Mouse (Mus musculus) kidney, embryonic 16.5 days (tissue): ENCODE measurements around the gene Rprml. TPM values are rescaled to one million over a fixed set of nuclear protein-coding genes. Genes with fewer than 3 reads are reported as not detected.

Source experiments
- ATAC-seq: fragments of 200-750 bp; cut with Nextera tagmentation; 2 replicates; pipeline ENCODE4 v1.8.0; 2017; ENCODE audit warnings: moderate TSS enrichment; ENCODE audit not compliant: low FRiP score, low TSS enrichment
- H3K27ac ChIP-seq: fragments of 300-500 bp; sonication (generic); 2 replicates; pipeline ENCODE4 v1.5.1; 2014; ENCODE audit warnings: low read length
- H3K27me3 ChIP-seq: fragments of 300-500 bp; sonication (generic); 2 replicates; pipeline ENCODE4 v1.6.1; 2014; ENCODE audit warnings: low read length, control low read depth, mixed read lengths; ENCODE audit not compliant: insufficient read depth
- H3K36me3 ChIP-seq: fragments of 300-500 bp; sonication (generic); 2 replicates; pipeline ENCODE4 v1.6.1; 2014; ENCODE audit warnings: low read length, control low read depth, mixed read lengths; ENCODE audit not compliant: insufficient read depth
- H3K4me1 ChIP-seq: fragments of 300-500 bp; sonication (generic); 2 replicates; pipeline ENCODE4 v1.6.1; 2014; ENCODE audit warnings: low read length, control low read depth, mixed read lengths; ENCODE audit not compliant: insufficient read depth
- H3K4me2 ChIP-seq: fragments of 300-500 bp; sonication (generic); replicated peaks from 2 replicates; pipeline ENCODE4 v1.6.1; 2014; ENCODE audit warnings: low read depth, low read length
- H3K4me3 ChIP-seq: fragments of 300-500 bp; sonication (generic); 2 replicates; pipeline ENCODE4 v1.5.1; 2014; ENCODE audit warnings: mild to moderate bottlenecking, low read length
- H3K9ac ChIP-seq: fragments of 300-500 bp; sonication (generic); replicated peaks from 2 replicates; pipeline ENCODE4 v1.6.1; 2014; ENCODE audit warnings: low read length
- H3K9me3 ChIP-seq: fragments of 300-500 bp; sonication (generic); 2 replicates; pipeline ENCODE4 v1.6.1; 2016; ENCODE audit warnings: low read length, control low read depth
- WGBS: fragments of 180-500 bp; shearing (Covaris S2); extraction: QIAGEN DNeasy Blood & Tissue Kit; methylation state at CpG from one replicate; pipeline ENCODE4 v1.1.7; 2014; 5-methylcytosine and 5-hydroxymethylcytosine counted together
- polyA plus RNA-seq: library from polyadenylated mRNA; unstranded; fragments of >200 nt; fragmentation: Nextera tagmentation; extraction: Ambion mirVana; gene quantifications from 2 replicates; pipeline ENCODE4 v1.2.1, GENCODE M21; 2015

Gene Rprml
- polyA plus RNA-seq, 1 experiment from 2014 or later, result not detected

DNA sequence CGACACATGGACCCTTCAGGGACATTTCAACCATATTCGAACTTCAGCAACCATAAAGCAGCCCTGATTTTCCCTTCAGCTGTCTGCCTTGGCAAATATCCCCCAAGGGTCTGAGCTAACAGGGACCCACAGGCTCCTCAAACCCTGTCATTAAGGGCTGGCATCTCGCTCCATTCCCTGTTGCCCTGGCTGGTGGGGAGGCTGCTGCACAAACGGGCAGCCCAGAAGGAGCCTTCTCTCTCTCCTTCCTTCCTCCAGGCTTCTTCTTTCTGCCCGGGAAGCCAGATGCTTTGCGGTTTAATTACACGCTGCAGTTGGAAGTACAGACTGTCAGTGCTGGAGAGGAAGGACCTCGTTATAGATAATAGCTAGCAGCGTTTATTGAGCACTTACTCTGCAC, 6.2 kb upstream of the Rprml start:
- Histone ChIP-seq H3K27me3 (peaks cover 39% of the 10 kb centered on the region), H3K4me2 (no peak overlapping the region), H3K9me3 (peaks cover 4% of the 10 kb centered on the region; the same call in 1 of the 2 replicates), H3K9ac (no peak overlapping the region), H3K4me3 (no peak overlapping the region), H3K36me3 (no peaks in the 10 kb centered on the region), H3K27ac (no peak overlapping the region), H3K4me1 (peaks cover 6% of the 10 kb centered on the region; the same call in 1 of the 2 replicates)
- ATAC-seq, result no peak
- 69% methylated on average over 9 of the region's 9 CpGs for WGBS

GRCm38 (mm10) chr11:103645731-103646130, 3.6 kb upstream of the Rprml start:
- Histone ChIP-seq H3K27me3 (peaks cover 48% of the 10 kb centered on the region), H3K9me3 (peaks cover 4% of the 10 kb centered on the region; the same call in 1 of the 2 replicates), H3K4me3 (no peak overlapping the region), H3K4me1 (peaks cover 18% of the 10 kb centered on the region), H3K9ac (no peak overlapping the region), H3K27ac (no peak overlapping the region), H3K36me3 (no peaks in the 10 kb centered on the region), H3K4me2 (no peak overlapping the region)
- no peak for ATAC-seq
- WGBS, result 27% methylated on average over 8 of the region's 8 CpGs

GRCm38 (mm10) chr11:103646301-103646700, 3.1 kb upstream of the Rprml start:
- Histone ChIP-seq H3K27ac (no peak overlapping the region), H3K4me2 (no peak overlapping the region), H3K36me3 (no peaks in the 10 kb centered on the region), H3K4me3 (no peak overlapping the region), H3K9me3 (peaks cover 4% of the 10 kb centered on the region; the same call in 1 of the 2 replicates), H3K9ac (no peak overlapping the region), H3K27me3 (peaks cover 49% of the 10 kb centered on the region), H3K4me1 (peaks cover 18% of the 10 kb centered on the region)
- 63% methylated on average over 6 of the region's 6 CpGs for WGBS
- ATAC-seq, result no peak

- H3K9ac ChIP-seq, result no peak overlapping the region
- peaks cover 18% of the 10 kb centered on the region for H3K4me1 ChIP-seq
- H3K4me2 ChIP-seq, result no peak overlapping the region
- H3K36me3 ChIP-seq, result no peaks in the 10 kb centered on the region
- WGBS, result 11% methylated on average over 11 of the region's 11 CpGs
- H3K9me3 ChIP-seq, result peaks cover 4% of the 10 kb centered on the region; the same call in 1 of the 2 replicates
- ATAC-seq, result no peak
- H3K27me3 ChIP-seq, result peaks cover 66% of the 10 kb centered on the region
- H3K4me3 ChIP-seq, result no peak overlapping the region
- no peak overlapping the region for H3K27ac ChIP-seq
These were observed 1.3 kb upstream of the Rprml start for GRCm38 (mm10) chr11:103647921-103648620.

DNA sequence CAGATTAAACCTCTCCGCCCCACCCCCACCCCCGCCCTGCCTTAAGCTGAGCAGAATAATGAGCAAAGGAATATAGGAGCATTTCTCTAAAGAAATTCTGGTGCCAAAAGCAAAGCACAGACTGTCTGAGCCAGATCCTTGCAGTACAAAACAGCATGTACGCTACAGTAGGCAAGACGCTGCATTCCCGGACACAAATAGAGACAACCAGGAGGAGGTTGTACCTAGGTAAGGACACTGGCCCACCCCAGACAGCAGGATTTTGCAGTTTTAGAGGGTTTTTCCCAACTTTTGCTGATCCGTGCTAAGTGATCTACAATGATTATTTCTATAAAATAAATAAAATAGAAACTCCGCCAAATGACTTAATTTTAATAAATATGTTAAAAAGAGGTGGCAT, 714 bp upstream of the Rprml start:
- H3K27me3 ChIP-seq, result peaks cover 70% of the 10 kb centered on the region
- ATAC-seq, result no peak
- H3K4me1 ChIP-seq, result peaks cover 18% of the 10 kb centered on the region
- no peak overlapping the region for H3K9ac ChIP-seq
- 34% methylated on average over 7 of the region's 7 CpGs for WGBS
- H3K4me3 ChIP-seq, result no peak overlapping the region
- H3K9me3 ChIP-seq, result peaks cover 4% of the 10 kb centered on the region; the same call in 1 of the 2 replicates
- H3K27ac ChIP-seq, result no peak overlapping the region
- H3K36me3 ChIP-seq, result no peaks in the 10 kb centered on the region
- H3K4me2 ChIP-seq, result no peak overlapping the region

GRCm38 (mm10) chr11:103649983-103650493, 668 bp downstream of the Rprml start:
- WGBS, result under 1% methylated on average over 37 of the region's 37 CpGs
- Histone ChIP-seq H3K27me3 (peaks cover 76% of the 10 kb centered on the region), H3K9me3 (no peaks in the 10 kb centered on the region), H3K4me3 (peak overlapping the region; percentile 44), H3K4me2 (peak overlapping the region; percentile 56), H3K36me3 (no peaks in the 10 kb centered on the region), H3K9ac (no peak overlapping the region), H3K27ac (no peak overlapping the region), H3K4me1 (peaks cover 18% of the 10 kb centered on the region)
- ATAC-seq, result peak; percentile 15; the same call in 1 of the 2 replicates

GRCm38 (mm10) chr11:103651426-103651825, 2.1 kb downstream of the Rprml start:
- Histone ChIP-seq H3K27me3 (peaks cover 85% of the 10 kb centered on the region), H3K4me2 (no peak overlapping the region), H3K36me3 (no peaks in the 10 kb centered on the region), H3K9me3 (no peaks in the 10 kb centered on the region), H3K27ac (no peak overlapping the region), H3K4me1 (peaks cover 12% of the 10 kb centered on the region), H3K4me3 (no peak overlapping the region), H3K9ac (no peak overlapping the region)
- no peak for ATAC-seq
- 81% methylated on average over 6 of the region's 6 CpGs for WGBS

DNA sequence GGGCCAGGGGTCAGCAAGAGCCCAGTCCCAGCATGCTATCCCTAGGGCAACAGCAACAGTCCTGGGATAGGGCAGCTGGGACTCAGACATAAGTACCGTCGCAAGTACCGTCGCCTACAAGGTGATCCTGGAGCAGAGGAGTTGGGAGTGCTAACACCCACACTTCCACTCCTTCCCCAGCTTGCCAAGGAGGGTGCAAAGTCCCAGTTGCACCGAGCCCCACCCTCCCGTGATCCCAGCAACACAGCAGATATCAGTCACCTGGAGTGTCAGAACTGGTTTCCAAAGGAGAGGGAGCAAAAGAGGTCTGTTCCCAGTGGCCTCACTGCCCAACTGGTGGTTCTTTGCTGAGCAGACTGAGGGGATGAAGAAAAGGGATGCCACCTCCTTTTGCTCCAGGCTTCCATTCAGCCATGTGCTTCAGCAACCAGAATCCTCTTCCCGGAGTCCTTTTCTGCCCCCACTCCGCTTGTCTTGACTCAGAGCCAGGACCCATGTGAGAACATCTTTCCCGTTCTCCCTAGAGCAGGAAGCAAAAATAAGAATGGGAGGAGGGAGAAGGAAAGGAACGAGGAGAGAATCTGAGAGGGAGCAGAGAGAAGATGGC, 4.1 kb downstream of the Rprml start:
- peaks cover 66% of the 10 kb centered on the region for H3K27me3 ChIP-seq
- WGBS, result 71% methylated on average over 10 of the region's 10 CpGs
- H3K36me3 ChIP-seq, result no peaks in the 10 kb centered on the region

GRCm38 (mm10) chr11:103656520-103656919, 7.2 kb downstream of the Rprml start:
- Histone ChIP-seq H3K9me3 (no peaks in the 10 kb centered on the region), H3K36me3 (no peaks in the 10 kb centered on the region), H3K27ac (no peak overlapping the region), H3K4me2 (no peak overlapping the region), H3K27me3 (peaks cover 35% of the 10 kb centered on the region), H3K9ac (no peak overlapping the region), H3K4me3 (no peak overlapping the region), H3K4me1 (no peaks in the 10 kb centered on the region)
- 0 out of 2 replicates have a peak, but pooled peaks have one; percentile 42 for ATAC-seq
- 2% methylated on average over 3 of the region's 3 CpGs for WGBS

More for the DNA sequence above, 4.1 kb downstream of the Rprml start:
- no peak overlapping the region for H3K4me3 ChIP-seq
- H3K9me3 ChIP-seq, result no peaks in the 10 kb centered on the region
- ATAC-seq, result no peak
- H3K4me1 ChIP-seq, result peaks cover 12% of the 10 kb centered on the region
- H3K9ac ChIP-seq, result no peak overlapping the region
- H3K27ac ChIP-seq, result no peak overlapping the region
- H3K4me2 ChIP-seq, result no peak overlapping the region

DNA sequence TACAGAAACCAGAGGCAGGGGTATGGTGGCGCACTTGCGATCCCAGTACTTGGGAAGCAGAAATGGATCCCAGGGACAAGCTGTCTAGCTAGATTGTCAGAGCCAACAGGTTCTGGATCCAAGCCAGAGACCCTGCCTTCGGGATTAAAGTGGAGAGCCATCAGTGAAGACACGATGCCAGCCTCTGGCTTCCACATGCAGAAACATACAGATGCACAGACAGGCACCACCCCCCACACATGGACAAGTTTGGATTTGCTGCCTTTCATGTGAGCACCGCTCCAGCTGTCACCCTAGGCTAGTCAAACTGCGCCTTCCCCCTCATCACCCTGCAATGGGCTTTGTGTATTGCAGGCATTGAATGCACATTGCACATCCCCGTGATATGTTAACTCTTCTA, 8.8 kb downstream of the Rprml start:
- 89% methylated on average over 7 of the region's 7 CpGs for WGBS
- no peak overlapping the region for H3K4me3 ChIP-seq
- no peak for ATAC-seq

More for the DNA sequence above, 8.8 kb downstream of the Rprml start:
- H3K4me2 ChIP-seq, result no peak overlapping the region
- no peak overlapping the region for H3K27ac ChIP-seq
- peaks cover 18% of the 10 kb centered on the region for H3K27me3 ChIP-seq
- H3K9ac ChIP-seq, result no peak overlapping the region
- H3K36me3 ChIP-seq, result no peaks in the 10 kb centered on the region
- no peaks in the 10 kb centered on the region for H3K4me1 ChIP-seq
- no peaks in the 10 kb centered on the region for H3K9me3 ChIP-seq
